Mouse (Mus musculus) lung, postnatal 10 days (tissue): Measurements from ENCODE around the gene Cuedc1.
A peak's percentile ranks its signal among the peaks of the same experiment; 100 is the strongest.

ENCODE experiments used
- DNase-seq: peaks from one replicate; pipeline ENCODE4 v3.0.0; 2021

The Cuedc1 gene

DNA sequence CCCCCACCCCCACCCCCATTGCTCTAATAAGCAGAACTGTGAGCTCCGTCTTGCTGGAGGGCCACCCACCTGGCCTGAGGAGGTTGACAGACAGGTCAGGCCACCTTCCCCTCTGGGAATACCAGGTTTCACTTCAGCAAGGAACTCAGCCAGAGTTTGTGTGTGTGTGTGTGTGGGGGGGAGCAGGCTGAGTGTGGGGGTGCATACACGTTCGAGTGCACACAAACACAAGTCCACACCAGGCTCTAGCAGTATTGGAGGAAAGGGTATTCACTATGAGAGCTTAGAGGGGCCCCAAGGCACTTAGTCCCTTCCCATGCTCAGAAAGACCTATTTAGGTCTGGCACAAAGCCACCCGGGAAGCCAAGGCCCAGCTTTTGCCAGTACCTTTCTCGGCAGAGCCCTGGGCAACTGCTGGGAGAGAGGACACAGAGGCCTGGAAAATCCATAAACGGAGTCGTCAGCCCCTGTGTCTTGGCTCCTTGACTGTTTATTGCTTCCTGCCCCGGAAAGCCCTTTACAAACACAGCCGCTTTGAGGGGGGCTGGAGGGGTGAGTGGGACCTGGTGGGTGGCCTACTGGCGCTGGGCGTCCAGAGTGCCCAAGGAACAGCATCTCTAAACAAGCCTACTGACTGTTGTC, 50.9 kb downstream of the Cuedc1 start:
- peak; percentile 86 for DNase-seq

DNA sequence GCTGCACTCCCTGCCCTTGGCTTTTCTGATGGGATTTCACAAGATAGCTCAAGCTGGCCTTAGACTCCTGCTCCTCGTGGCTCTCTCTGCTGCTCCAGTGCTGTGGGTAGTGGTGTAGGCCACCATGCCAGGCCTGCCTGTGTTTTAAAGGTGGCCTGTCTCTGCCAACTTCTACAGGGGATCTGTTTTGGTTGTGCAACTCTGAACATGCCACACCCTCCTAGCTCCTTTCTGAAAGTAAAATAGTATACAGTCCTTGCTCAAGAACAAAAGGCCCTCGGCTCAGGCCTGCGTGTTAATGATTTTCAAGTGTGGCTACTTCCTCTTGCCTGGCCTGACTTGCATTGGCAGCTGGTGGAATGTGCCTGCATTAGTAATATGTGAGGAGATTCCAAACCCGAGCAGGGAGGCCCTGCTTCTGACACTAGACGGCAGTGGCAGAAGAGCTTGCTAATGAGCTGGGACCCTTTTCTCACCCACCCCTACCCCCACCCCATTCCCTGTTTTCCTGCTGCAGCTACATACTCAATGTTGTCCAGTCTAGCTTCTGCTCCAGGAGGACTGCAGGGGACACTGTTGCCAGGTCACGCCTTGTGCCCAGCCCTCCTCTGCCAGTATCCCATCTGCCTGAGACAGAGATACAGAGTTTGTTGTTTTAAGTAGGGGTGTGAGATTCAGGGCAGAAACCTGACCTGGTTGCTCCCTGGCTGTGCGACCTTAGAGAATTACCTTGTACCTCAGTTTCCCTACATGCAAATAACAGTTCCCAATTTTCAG, 53.7 kb downstream of the Cuedc1 start:
- DNase-seq = peak; percentile 72

DNA sequence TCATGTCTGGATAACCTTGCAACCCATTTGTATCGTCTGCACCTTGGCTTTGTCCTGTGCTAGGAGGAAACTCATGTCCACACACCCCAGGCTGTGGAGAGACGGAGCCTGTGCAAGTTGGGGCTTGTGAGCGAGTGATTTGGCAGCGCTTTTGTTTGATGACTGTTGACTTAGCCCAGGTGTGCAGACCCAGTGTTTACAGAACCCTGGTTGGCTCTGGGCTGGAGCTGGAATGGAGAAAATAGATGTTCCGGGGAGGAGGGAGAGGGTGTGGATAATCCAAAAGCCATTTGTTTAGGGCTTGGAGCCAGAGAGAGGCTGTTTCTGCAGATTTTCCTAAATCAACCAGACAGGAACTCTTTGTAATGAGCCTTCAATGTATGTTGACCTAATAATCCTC, 56.0 kb downstream of the Cuedc1 start:
- no peak for DNase-seq

DNA sequence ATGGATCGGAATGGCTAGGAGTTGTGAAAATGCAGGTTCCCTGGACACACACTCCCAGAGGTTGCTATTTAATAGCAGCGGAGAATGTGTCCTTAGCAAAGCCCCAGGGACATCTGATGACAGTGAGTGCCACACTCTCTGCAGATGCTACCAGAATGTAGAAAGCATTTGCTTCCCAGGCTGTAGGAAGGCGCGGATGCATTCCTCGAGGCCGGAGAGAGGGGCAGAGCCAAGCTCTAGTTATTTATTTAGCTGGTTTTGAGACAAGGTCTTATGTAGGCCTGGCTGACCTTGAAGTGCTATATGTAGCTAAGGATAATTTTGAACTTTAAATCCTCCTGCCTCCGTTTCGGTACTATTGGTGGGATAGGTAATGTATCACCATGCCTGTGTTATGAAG, 56.6 kb downstream of the Cuedc1 start:
- DNase-seq = no peak

DNA sequence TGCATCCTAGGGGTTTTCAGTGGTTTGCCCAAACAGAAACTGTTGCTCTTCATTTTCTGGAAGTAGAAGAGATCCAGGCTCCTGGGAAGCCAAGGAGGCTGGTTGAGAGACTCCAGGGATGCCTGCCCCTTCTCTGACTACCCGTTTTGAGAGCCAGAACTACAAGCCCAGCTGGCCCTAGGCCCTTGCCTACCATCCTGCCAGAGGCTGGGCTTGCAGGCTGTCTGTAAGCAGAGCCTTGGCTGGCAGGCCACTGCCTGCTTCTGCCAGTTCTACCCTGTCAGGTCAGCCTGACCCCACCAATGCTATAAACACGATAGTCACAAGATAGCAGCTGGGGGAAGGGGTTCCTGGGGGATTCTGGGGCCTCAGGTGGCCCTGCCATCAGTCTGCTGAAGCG, 57.6 kb downstream of the Cuedc1 start:
- DNase-seq = no peak

DNA sequence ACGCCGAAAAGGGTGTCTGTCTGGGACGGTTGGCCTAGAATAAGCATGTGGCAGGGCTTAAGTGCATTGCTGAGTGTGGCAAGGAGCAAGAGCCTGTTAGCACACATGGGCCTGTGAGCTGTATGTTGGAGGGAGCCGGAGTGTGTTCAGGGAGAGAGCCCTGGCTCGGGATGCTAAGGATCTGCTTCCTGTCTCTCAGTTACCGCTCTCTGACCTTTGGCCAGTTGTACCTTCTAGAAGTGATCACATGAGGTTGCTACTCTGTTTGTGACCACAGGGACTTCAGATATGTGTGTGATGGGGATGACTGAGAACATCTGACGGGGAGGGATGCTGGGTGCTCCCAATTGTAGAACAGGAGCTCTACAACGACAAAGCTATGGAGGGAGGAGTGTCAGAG, 58.1 kb downstream of the Cuedc1 start:
- DNase-seq = no peak

DNA sequence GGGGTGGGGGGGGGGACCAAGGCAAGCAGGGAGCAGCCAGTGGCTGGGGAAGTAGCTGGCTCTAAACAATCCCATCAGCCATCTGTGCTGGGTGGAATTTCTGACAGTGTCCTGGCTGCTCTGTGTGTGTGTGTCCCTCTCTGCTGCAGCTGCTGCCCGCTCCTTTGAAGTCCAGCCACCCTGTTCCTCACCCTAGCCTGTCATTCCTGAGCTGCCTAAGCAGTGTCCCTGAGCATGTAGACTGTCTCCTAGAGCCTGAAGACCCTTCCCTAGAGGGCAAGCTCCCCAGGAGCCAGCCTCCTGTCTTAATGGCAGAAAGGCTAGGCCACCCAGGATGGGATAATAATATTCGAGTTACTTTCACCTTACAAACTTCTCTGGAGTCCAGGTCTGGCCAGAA, 58.5 kb downstream of the Cuedc1 start:
- peak; percentile 77 for DNase-seq

DNA sequence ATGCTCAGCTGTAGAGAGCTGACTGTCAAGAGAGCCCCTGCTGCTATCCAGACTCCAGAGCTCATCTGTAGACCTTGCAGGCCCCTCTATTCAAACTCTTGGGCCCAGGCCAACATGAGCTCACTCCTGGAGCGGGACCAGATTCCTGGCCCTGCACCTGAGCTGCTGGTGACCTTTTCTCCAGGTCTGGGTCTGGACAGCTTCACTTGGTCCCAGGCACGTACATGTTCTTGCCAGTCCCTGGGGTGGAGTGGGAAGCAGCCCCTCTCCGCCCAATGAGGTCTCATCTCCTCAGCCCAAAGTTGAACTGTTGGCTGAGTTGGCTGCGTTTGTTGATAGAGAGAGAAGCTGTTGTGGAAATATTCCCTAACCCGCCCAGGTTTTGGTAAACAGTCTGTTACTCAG, 61.0 kb downstream of the Cuedc1 start:
- DNase-seq = peak; percentile 81

DNA sequence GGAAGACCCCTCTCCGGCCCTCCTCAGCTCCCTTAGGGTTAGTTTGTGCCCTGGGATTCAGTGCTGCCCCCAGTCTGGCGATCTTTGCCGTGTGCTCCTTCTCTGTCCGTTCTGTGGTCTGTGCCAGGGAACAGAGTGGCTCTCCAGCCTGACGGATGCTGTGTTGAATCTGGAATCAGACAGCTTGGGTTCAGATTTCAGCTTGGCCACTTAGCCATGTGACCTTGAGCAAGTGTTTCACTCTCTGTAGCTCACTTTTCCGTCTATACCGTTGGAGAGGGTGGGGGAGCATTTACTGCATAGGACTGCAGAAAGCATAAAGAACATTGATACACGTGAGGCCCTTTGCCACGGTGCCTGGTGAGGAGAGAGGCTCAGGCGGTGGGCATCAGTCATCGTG, 61.5 kb downstream of the Cuedc1 start:
- DNase-seq = peak; percentile 66

DNA sequence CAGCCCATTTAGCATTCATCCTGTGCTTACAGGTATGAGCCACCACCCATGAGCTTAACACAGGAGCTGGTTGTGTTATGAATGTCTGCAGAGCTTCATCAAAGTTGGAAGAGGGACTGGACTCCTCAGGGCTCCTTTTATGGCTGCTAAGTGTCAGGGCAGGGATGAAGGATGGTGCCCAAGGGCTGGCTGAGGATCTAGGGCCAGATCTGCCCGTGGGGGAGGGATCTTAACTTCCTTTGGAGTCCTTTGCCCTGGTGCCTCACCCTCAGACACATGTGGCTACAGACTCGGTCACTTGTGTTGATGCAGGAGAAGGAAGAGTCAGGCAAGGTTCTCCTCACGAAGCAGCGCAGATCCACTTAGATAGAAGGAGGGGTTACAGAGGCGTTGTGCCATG, 62.5 kb downstream of the Cuedc1 start:
- DNase-seq = no peak

DNA sequence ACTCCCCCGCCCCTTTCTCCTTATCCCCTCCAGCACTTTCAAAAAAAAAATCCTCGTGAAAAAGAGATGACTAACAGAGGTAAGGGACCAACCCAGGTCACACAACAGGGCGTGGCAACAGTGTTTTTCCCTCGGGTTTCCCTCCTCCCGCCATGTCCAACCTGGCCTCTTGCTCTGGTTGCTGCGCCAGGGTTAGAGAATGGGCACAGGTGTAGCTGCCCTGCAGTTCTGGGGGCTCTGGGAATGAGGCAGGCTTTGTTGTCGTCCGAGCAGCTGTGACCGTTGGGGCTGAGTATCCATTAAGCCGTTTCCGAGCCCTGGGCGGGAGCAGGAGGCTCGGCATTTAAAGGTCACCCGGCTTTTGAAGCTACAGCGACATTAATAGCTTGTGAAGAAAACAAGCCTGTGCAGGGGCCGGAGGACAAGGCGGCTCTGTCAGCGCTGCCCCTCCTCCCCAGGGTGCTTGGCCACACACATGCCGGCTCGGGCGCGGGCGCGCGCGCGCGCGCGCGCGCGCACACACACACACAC, 63.3 kb downstream of the Cuedc1 start:
- DNase-seq = peak; percentile 87

DNA sequence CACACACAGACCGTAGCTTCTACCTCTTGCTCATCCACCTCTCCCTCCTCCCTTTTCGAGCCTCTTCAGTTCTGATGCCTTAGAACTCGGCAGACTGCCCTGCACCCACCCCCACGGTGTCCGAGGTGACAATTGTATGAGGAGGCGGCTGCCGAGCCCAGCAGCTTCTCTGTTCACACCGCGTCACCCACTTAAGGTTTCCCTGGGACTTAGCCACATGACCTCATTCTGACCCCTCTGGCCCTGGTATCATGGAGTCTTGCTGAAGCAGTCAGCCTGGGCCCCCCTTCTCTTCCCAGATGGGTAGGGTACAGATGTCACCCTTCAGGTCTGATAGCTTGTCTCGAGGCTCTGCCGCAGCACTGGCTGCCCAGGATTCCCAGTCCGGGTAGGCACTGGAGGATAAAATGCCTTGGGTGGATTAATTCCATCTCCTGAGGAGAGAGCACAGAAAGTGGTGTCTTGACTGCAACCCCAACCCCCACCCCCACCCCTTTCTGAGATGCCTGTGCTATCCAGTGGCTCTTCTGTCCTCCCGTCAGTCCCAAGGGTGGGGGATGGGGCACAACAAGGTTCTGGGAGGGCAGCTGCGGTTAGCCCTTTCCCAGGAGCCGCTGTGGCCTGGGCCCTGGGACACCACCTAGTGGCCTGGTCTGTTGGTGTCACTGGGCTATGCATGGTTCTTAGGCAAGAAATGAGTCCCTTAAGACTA, 63.9 kb downstream of the Cuedc1 start:
- peak; percentile 97 for DNase-seq

DNA sequence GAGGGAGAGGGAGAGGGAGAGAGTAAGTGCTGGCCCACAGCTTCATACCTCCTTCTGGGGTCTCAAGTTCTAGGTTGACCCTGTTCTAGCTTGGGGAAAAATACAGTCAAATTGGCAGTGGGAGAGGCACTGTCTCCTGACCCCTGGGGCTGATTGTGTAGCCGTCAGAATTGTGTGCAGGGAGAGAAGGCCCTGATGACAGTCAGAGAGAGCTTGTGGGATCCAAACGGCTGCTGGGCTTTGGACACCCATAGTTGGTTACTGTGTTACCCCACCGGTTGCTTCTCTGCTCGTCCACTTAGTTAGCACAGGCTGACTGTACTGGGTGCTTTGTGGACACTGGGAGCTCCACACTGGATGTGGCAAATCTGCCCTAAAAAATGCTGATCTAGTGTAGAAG, 64.9 kb downstream of the Cuedc1 start:
- DNase-seq = no peak

DNA sequence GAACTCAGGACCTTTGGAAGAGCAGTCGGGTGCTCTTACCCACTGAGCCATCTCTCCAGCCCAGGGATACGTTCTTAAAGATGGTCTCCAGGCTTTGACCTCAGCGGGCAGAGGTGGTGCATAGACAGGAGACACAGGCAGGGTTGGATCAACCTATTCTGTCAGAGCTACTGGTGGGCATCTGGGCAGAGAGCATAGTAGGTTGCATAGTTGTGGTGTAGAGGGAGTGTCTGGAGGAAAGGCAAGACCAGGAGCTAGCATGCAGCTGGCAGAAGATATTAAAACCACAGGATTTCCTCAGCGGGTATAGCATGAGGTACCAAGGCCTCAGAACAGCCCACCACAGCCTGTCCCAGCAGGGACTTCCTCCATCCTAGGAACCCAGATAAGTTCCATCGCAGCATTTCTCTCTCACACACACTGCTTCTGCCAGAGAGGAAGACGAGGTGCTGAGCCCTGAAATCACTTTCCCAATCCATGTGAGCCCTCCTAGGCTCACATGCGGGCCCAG, 66.4 kb downstream of the Cuedc1 start:
- DNase-seq = no peak

DNA sequence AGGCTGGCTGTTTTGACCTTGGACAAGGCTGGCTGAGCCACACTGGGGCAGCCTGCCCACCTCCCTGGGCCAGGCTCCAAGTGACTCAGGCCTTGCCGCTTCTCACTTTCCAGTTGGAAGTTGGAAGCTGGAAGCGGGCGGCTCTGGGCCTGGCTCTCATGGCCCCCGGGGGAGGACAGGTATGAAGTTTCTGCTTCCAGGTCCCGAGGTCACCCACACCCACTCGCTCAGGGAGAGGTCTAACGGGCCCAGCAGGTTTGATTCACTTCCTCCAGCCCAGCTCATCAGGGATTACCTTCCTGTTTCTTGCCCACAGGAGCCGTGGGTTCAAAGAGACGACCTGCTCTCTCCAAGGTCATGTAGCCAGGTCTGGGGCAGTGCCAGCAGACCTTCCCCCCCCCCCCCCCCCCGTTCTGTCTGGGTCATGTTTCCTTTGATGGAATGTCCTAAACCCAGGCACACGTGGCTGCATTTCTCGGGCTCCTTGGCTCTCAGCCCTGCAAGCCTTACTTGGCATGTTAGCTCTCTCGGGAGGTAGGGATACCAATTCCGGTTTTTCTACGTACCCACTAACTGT, 67.0 kb downstream of the Cuedc1 start:
- DNase-seq = peak; percentile 62

DNA sequence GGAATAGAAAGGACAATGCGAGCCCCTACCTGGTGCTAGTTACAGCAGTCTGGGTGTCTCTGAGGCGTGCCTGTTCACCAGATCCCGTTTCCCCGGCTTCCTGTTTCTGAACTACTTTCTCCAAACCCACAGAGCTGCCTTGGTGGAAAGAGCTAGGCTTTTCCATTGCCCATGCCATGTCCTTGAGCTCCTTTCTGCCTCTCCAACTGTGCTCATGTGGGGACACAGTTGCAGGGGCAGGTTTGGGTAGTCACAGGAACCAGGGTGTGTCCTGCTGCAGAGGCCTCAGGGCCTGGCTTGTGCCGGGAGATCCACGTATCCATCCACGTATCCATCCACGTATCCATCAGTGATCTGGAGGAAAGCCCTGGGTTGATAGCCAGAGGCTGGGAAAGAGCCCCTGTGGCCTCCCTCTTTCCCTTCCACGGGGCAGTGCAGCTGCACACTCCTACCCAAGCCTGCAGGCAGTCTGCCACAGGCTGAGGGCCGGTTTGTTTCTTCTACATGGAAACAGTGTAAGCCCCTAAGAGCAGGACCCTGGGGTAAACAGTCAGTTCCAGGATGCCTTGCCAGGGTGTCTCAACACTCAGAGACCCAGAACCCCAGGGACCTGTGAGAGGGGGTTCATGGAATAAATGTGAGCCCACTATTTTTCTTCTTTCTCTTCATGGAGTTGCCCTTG, 68.0 kb downstream of the Cuedc1 start:
- DNase-seq = no peak

DNA sequence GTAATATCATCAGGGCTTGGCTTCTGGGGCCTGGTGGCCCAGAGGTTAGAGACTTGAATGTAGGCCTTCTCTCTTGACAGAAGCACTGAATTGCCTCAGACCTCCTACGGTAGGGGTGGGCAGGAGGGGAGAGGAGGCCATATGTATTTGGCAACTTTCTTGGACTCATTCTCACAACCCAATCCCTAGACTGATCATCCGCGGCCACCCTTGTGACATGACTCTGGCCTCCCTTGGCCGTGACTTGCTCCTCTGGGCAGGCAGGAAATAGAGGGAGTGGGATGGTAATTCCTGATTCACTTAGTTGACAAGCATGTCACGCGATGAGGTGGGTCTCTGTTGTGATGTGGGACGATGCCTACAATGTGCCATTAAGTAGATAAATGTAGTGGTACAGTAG, 68.6 kb downstream of the Cuedc1 start:
- DNase-seq = no peak

DNA sequence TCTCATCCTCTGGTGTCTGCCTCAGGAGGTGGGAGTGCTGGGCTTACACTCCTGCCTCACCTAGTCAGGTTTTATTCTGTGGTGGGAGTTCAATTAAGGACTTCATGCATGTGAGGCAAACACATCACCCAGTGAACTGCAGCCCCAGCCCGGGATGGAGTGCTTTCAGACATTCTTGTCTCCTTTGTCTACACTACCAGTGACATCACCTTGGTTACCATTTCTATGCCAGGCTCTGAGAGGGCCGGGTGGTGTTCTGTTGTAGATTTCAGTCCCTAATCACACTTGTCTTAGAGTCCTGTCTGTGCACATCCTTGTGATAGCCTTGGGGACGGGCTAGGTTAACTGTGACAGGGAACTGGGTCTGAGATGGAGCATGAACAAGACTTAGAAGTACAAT, 70.8 kb downstream of the Cuedc1 start:
- DNase-seq = no peak

DNA sequence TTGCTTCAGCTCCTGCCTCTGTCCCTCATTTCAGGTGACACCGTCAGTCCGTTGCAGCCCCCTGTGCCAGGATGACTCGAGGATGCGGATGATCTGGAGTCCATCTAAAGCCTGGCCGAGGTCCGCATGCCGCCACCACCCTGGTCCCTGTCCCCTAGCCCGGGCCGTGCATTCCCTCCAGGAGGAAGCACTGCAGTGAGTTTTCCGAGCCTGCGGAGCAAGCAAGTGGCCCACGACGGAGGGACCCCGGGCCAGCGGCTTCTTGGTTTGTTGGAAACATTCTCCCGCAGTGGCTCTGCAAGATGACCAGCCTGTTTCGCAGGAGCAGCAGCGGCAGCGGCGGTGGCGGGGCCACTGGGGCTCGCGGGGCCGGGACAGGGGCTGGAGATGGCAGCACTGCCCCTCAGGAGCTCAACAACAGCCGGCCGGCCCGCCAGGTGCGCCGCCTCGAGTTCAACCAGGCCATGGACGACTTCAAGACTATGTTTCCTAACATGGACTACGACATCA, 71.7 kb downstream of the Cuedc1 start:
- DNase-seq = no peak

DNA sequence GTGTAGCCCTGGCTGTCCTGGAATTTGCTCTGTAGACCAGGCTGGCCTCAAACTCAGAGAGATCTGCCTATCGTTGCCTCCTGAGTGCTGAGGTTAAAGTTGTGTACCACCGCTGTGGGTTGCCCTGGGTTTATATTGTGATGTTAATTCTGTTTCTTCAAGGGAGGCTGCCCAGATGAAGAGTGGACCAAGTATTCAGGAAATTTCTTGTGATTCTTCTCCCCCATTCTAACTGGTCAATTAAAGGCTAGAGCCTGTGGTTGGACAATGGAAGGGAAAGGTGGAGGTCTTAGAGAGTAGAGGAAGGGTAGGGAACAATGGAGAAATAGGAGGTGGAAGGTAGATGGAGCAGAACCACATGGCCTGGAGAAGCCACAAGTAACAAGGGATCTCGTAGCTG, 72.7 kb downstream of the Cuedc1 start:
- DNase-seq = no peak

DNA sequence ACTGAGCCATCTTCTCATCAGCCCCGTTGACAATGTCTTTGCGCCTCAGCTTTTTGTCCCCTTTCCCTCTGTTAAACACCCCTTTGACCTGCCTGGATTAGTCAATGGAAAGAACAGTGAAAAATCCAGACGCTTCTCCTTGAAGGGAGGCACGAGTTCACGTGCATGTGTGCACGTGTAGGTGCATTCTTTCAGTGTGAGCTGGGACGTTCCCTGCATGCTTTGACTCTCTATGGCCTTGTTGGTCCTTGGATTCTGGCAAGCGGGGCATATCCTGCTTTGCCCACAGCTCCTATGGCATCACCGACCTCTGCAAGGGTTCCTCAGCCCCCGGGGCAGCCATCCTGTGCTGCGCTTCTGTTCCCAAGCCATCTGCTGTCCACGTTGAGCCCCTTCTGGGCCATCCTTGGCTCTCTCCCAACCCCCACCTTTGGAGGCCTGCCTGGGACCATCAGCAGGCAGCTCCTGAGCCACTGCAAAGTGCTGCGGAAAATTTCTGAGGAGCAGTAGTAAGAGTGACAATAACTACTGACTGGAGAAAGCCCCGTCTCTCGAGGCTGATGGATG, 74.1 kb downstream of the Cuedc1 start:
- no peak for DNase-seq
